In genomic region chr8:110816990-110817389, GRCm38 (mm10) we compare ENCODE assay signal across 23 mouse cellular contexts. TPM values are rescaled to one million over a fixed set of nuclear protein-coding genes. Genes with fewer than 3 reads are reported as not detected.
"Had no signal": no experiment of that assay in that cellular context is flagged by ENCODE, and none has a peak within 500 bp of the region (broad histone marks: within the 10 kb centered on the region; RNA-seq: fewer than 3 reads in every experiment).

No protein-coding gene starts in this region.

- H3K9me3 ChIP-seq: heart, embryonic 15.5 days; hindbrain, embryonic 13.5 days; hindbrain, embryonic 15.5 days; limb, embryonic 10.5 days; limb, embryonic 12.5 days; liver, embryonic 13.5 days had no signal

- H3K4me1 ChIP-seq: hindbrain, embryonic 13.5 days; hindbrain, embryonic 15.5 days; limb, embryonic 10.5 days; limb, embryonic 12.5 days; liver, embryonic 13.5 days had no signal

- H3K4me3 ChIP-seq: heart, adult 2 months; heart, embryonic 15.5 days; hindbrain, embryonic 13.5 days; hindbrain, embryonic 15.5 days; layer of hippocampus, adult 2 months; left cerebral cortex, adult 2 months; limb, embryonic 10.5 days; limb, embryonic 12.5 days; liver, embryonic 13.5 days had no signal

- ATAC-seq: hindbrain, postnatal 0 days; intestine, embryonic 16.5 days had no signal

- DNase-seq: gastrocnemius, postnatal 14 days; gastrocnemius, postnatal 36 days; heart, adult 2 months; heart, postnatal 36 days; kidney, adult 18-20 months; kidney, adult 8-10 months; kidney, postnatal 10 days; kidney, postnatal 25 days; kidney, postnatal 4 days; liver; liver, embryonic 13.5 days had no signal

- H3K9ac ChIP-seq: heart, embryonic 15.5 days; hindbrain, embryonic 13.5 days; hindbrain, embryonic 15.5 days; limb, embryonic 12.5 days; liver, embryonic 13.5 days had no signal

- H3K27me3 ChIP-seq: heart, embryonic 15.5 days; hindbrain, embryonic 13.5 days; hindbrain, embryonic 15.5 days; limb, embryonic 12.5 days; liver, embryonic 13.5 days had no signal

- H3K27ac ChIP-seq: heart, adult 2 months; heart, embryonic 15.5 days; hindbrain, embryonic 13.5 days; hindbrain, embryonic 15.5 days; hindbrain, postnatal 0 days; layer of hippocampus, adult 2 months; left cerebral cortex, adult 2 months; limb, embryonic 10.5 days; limb, embryonic 12.5 days; liver, embryonic 13.5 days had no signal

- H3K4me2 ChIP-seq: heart, embryonic 11.5 days; heart, embryonic 15.5 days; hindbrain, embryonic 13.5 days; hindbrain, embryonic 15.5 days; limb, embryonic 12.5 days; liver, embryonic 11.5 days; liver, embryonic 13.5 days had no signal

RNA-seq across cellular contexts. Expression of gene Il34, which starts 11.3 kb away (rescaled TPM):
- total RNA-seq: hematopoietic stem cell, adult 5-6 weeks had no signal
